Mouse (Mus musculus): ENCODE results near the gene Clstn2.

The Clstn2 gene

GRCm38 (mm10) chr9:98032573-98033272 is at the start of gene Clstn2:
Gene Clstn2, minus strand, starts transcription at chr9:98033181.
- peak; percentile 91 for DNase-seq

GRCm38 (mm10) chr9:98067767-98068166 is 34.8 kb upstream of the Clstn2 start:
- DNase-seq, result peak; percentile 82

- peak; percentile 84 for DNase-seq
Observed at GRCm38 (mm10) chr9:98061646-98062045, 28.7 kb upstream of the Clstn2 start.

- DNase-seq, result no peak
Observed at GRCm38 (mm10) chr9:98057291-98057690, 24.3 kb upstream of the Clstn2 start.

- peak; percentile 12 for DNase-seq
Observed at GRCm38 (mm10) chr9:98051343-98051742, 18.4 kb upstream of the Clstn2 start.

GRCm38 (mm10) chr9:98033273-98033855 is 383 bp upstream of the Clstn2 start:
- DNase-seq, result peak; percentile 83

GRCm38 (mm10) chr9:98031898-98032572 is 946 bp downstream of the Clstn2 start:
- peak; percentile 64 for DNase-seq

- DNase-seq, result peak; percentile 24
Observed at GRCm38 (mm10) chr9:98030715-98031114, 2.3 kb downstream of the Clstn2 start.

GRCm38 (mm10) chr9:98025548-98025947 is 7.4 kb downstream of the Clstn2 start:
- no peak for DNase-seq

GRCm38 (mm10) chr9:98023069-98023468 is 9.9 kb downstream of the Clstn2 start:
- no peak for DNase-seq

- no peak for DNase-seq
Observed at GRCm38 (mm10) chr9:98019876-98020275, 13.1 kb downstream of the Clstn2 start.

GRCm38 (mm10) chr9:98018687-98019086 is 14.3 kb downstream of the Clstn2 start:
- peak; percentile 92 for DNase-seq

- DNase-seq, result peak; percentile 27
Observed at GRCm38 (mm10) chr9:98016576-98016975, 16.4 kb downstream of the Clstn2 start.

GRCm38 (mm10) chr9:97996349-97996748 is 36.6 kb downstream of the Clstn2 start:
- peak; percentile 89 for DNase-seq

GRCm38 (mm10) chr9:97995723-97996122 is 37.3 kb downstream of the Clstn2 start:
- peak; percentile 84 for DNase-seq

- peak; percentile 78 for DNase-seq
Observed at GRCm38 (mm10) chr9:97992131-97992530, 40.9 kb downstream of the Clstn2 start.

GRCm38 (mm10) chr9:97977339-97977738 is 55.6 kb downstream of the Clstn2 start:
- DNase-seq, result no peak

GRCm38 (mm10) chr9:97974801-97975347 is 58.1 kb downstream of the Clstn2 start:
- DNase-seq, result peak; percentile 83

GRCm38 (mm10) chr9:97966691-97967090 is 66.3 kb downstream of the Clstn2 start:
- DNase-seq, result peak; percentile 61

- DNase-seq, result peak; percentile 52
Observed at GRCm38 (mm10) chr9:97957508-97957907, 75.5 kb downstream of the Clstn2 start.

GRCm38 (mm10) chr9:97956407-97957106 is 76.4 kb downstream of the Clstn2 start:
- DNase-seq, result peak; percentile 79

GRCm38 (mm10) chr9:97953746-97954359 is 79.1 kb downstream of the Clstn2 start:
- peak; percentile 84 for DNase-seq
